Mouse (Mus musculus) lung, embryonic 14.5 days (tissue): Measurements from ENCODE around the gene Olfr318. TPM values are rescaled to one million over a fixed set of nuclear protein-coding genes. Genes with fewer than 3 reads are reported as not detected.
"Not testable (repeated sequence)": the region's sequence is repeated elsewhere in the genome, so short reads cannot be mapped to it uniquely, and the experiment has no call there.

Experiments
- ATAC-seq: fragments of 200-750 bp; cut with Nextera tagmentation; 2 replicates; pipeline ENCODE4 v1.8.0; 2017; ENCODE audit warnings: mild to moderate bottlenecking, moderate TSS enrichment, moderate library complexity; ENCODE audit not compliant: insufficient read depth
- DNase-seq: peaks from one replicate; pipeline ENCODE4 v3.0.0-alpha.2; 2015
- H3K27ac ChIP-seq: fragments of 300-500 bp; sonication (generic); 2 replicates; pipeline ENCODE4 v1.5.1; 2014; ENCODE audit warnings: low read depth, mild to moderate bottlenecking, moderate library complexity
- H3K27me3 ChIP-seq: fragments of 300-500 bp; sonication (generic); 2 replicates; pipeline ENCODE4 v1.6.1; 2014; ENCODE audit warnings: low read length, control low read depth; ENCODE audit not compliant: insufficient read depth
- H3K36me3 ChIP-seq: fragments of 300-500 bp; sonication (generic); 2 replicates; pipeline ENCODE4 v1.6.1; 2014; ENCODE audit warnings: control low read depth; ENCODE audit not compliant: insufficient read depth
- H3K4me1 ChIP-seq: fragments of 300-500 bp; sonication (generic); 2 replicates; pipeline ENCODE4 v1.6.1; 2014; ENCODE audit warnings: antibody characterized with exemption, control low read depth; ENCODE audit not compliant: insufficient read depth
- H3K4me2 ChIP-seq: fragments of 300-500 bp; sonication (generic); 2 replicates; pipeline ENCODE4 v1.6.1; 2014; ENCODE audit warnings: mild to moderate bottlenecking
- H3K4me3 ChIP-seq: fragments of 300-500 bp; sonication (generic); 2 replicates; pipeline ENCODE4 v1.5.1; 2014; ENCODE audit warnings: low read depth, low read length
- H3K9ac ChIP-seq: fragments of 300-500 bp; sonication (generic); 2 replicates; pipeline ENCODE4 v1.6.1; 2014
- H3K9me3 ChIP-seq: fragments of 300-500 bp; sonication (generic); 2 replicates; pipeline ENCODE4 v1.6.1; 2016; ENCODE audit warnings: low read depth, low read length, control low read depth
- CTCF ChIP-seq: IDR thresholded peaks from 2 replicates; pipeline ENCODE4 v1.5.1; 2016; ENCODE audit warnings: antibody characterized with exemption, low read depth
- WGBS: fragments of 180-500 bp; shearing (Covaris S2); extraction: QIAGEN DNeasy Blood & Tissue Kit; methylation state at CpG from one replicate; pipeline ENCODE4 v1.1.7; 2014; 5-methylcytosine and 5-hydroxymethylcytosine counted together
- polyA plus RNA-seq: library from polyadenylated mRNA; unstranded; fragments of >200 nt; fragmentation: Nextera tagmentation; extraction: Ambion mirVana; gene quantifications from 2 replicates; pipeline ENCODE4 v1.2.1, GENCODE M21; 2014

Gene Olfr318
- not detected in 2 replicates for polyA plus RNA-seq

DNA sequence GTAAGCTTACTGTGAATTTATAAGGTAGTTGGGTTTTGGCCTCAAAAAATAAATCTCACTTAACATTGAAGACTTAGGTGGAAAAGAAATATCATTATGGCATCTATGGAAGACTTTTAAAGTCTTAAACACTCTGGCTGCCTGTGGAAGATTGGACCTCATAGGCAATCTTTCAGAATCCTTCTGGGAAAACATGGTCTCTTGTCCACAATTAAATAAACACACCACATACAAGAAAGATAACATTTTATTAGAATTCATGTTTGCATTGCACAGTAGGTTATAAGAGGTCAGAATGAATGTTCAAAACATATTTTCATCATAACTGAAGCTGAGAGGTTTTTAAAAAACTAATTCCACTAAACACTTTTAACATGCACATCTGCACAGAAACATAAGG, at the start of gene Olfr318:
Gene Olfr318, minus strand, starts transcription at position 101 of the 400 bp plus-strand sequence.
- no peaks in the 10 kb centered on the region for H3K4me1 ChIP-seq
- ATAC-seq: no peak
- no peak for DNase-seq

DNA sequence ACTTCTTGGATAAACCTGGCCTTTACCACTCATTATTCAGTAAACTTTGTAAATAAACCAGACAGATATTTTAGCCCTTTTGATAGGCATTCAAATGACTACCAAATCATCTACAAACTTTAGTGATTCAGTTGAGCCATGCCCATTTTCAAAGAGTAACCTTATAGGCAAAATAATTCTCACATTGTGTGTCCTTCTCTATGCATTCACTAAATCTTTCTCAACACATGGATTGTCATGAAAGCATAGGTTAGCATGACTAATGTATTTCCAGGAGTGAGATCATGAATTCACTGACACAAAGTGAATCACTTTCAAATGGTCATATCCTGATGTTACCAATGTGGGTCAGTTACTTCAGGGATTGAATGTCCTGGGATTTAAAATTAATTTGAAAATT, 49.1 kb upstream of the Olfr318 start, which contains the start of gene Olfr315:
Gene Olfr315, plus strand, starts transcription at position 301 of the 400 bp plus-strand sequence.
- Histone ChIP-seq H3K9me3 (no peaks in the 10 kb centered on the region), H3K4me1 (no peaks in the 10 kb centered on the region), H3K27me3 (no peaks in the 10 kb centered on the region), H3K36me3 (no peaks in the 10 kb centered on the region), H3K4me3 (no peak within 1 kb of the TSS), H3K4me2 (no peak within 1 kb of the TSS), H3K9ac (no peak within 1 kb of the TSS), H3K27ac (no peak within 1 kb of the TSS)
- TF ChIP-seq CTCF: no peak
- no peak for DNase-seq
- no peak for ATAC-seq

More for the DNA sequence above, at the start of gene Olfr318:
- H3K4me2 ChIP-seq: no peak within 1 kb of the TSS
- no peak within 1 kb of the TSS for H3K27ac ChIP-seq
- no peak for TF ChIP-seq CTCF
- no peak within 1 kb of the TSS for H3K9ac ChIP-seq
- H3K27me3 ChIP-seq: no peaks in the 10 kb centered on the region
- H3K36me3 ChIP-seq: no peaks in the 10 kb centered on the region
- H3K9me3 ChIP-seq: no peaks in the 10 kb centered on the region
- H3K4me3 ChIP-seq: no peak within 1 kb of the TSS

DNA sequence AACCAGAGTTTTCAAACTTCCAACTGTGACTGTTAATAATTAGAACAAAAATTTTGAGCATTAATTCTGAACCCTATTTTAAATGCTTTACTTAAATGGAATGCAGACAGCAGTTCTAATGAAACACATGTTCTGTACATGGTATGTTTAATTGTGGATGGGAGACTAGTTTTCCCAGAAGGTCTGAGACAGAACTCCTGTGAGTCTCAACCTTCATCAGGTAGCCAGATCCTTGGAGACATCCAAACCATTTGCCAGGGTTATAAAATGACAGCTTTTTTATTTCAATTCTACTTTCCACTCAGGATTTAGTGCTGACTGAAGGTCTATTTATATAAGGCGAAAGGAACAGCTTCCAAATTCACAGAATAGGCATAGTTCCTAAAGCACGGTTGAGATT, 28.6 kb upstream of the Olfr318 start, which contains the start of gene Olfr316:
Gene Olfr316, plus strand, starts transcription at position 301 of the 400 bp plus-strand sequence.
- no peak within 1 kb of the TSS for H3K4me2 ChIP-seq
- H3K9ac ChIP-seq: no peak within 1 kb of the TSS
- H3K9me3 ChIP-seq: no peaks in the 10 kb centered on the region
- H3K27me3 ChIP-seq: no peaks in the 10 kb centered on the region
- WGBS: 74% methylated on average over 2 of the region's 2 CpGs
- TF ChIP-seq CTCF: no peak
- ATAC-seq (no peak), DNase-seq (no peak)
- H3K4me1 ChIP-seq: no peaks in the 10 kb centered on the region
- no peak within 1 kb of the TSS for H3K4me3 ChIP-seq
- no peak within 1 kb of the TSS for H3K27ac ChIP-seq
- no peaks in the 10 kb centered on the region for H3K36me3 ChIP-seq

DNA sequence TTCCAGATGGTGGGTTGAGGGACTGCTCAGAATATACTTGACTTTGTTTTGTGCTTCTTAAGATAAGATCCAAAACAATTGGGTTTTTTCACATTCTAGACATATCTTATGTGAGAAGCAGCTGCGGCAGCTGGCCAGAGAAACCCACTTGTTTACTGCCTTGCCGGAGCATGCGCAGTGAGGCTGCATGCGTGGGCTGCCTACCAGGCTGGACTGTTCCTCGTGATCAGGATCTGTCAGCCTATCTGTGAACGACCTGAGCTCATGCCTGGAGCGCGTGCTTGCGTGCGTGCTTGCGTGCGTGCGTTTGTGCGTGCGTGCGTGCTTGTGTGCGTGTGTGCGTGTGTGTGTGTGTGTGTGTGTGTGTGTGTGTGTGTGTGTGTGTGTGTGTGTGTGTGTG, 27.3 kb upstream of the Olfr318 start:
- ATAC-seq, H3K4me2 ChIP-seq, H3K9me3 ChIP-seq, DNase-seq, H3K4me3 ChIP-seq, H3K4me1 ChIP-seq, H3K9ac ChIP-seq, H3K36me3 ChIP-seq, H3K27ac ChIP-seq, H3K27me3 ChIP-seq: not testable (repeated sequence)
- 85% methylated on average over 18 of the region's 18 CpGs for WGBS

DNA sequence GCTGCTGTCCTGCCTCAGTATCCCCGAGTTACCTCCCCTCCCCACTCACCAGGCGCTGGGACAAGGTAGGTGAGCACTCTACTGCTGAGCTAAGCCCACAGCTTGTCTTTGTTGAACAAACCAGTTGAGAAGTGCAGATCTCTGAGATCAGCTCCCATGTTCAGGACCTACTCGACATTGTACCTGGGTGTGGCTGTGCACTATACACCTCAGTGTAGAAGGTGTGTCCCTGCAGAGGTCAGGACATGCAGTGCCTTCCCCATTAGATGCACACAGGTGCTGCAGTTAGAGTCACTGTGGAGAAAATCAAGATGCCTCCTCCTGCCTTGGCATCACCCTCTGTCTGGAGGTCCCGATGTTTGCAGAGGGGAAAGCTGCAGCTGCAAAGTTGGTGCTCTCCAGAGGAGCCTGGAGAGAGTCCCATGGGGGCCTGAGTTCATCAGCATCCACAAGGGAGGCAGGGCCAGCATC, 15.0 kb upstream of the Olfr318 start, which contains the start of gene Olfr317:
Gene Olfr317, minus strand, starts transcription at position 421 of the 471 bp plus-strand sequence.
- H3K36me3 ChIP-seq: no peaks in the 10 kb centered on the region
- no peak within 1 kb of the TSS for H3K4me3 ChIP-seq
- DNase-seq (no peak), ATAC-seq (no peak)
- H3K9me3 ChIP-seq: no peaks in the 10 kb centered on the region
- H3K27me3 ChIP-seq: no peaks in the 10 kb centered on the region
- WGBS: 59% methylated on average over 4 of the region's 4 CpGs
- H3K27ac ChIP-seq: no peak within 1 kb of the TSS
- no peak for TF ChIP-seq CTCF
- H3K4me1 ChIP-seq: no peaks in the 10 kb centered on the region
- H3K4me2 ChIP-seq: no peak within 1 kb of the TSS
- H3K9ac ChIP-seq: no peak within 1 kb of the TSS

DNA sequence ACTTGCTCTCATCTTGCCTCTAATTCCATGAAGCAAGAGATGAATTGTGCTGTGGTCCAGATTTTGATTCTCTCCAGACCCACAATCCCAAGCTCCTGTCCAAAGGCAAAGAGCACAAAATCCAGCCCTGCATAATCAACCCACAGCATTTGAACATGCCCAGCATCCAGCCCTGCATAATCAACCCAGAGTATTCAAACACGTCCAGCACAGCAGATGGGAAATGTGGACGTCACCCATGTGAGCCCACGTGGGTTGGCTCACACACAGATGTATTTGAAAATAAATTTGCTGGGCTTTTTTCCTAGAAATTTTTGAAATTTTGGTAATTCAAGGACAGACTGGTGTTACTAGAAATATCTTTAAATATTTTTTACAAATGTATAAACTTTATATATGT, 9.6 kb upstream of the Olfr318 start:
- Histone ChIP-seq H3K27ac (no peak overlapping the region), H3K9me3 (no peaks in the 10 kb centered on the region), H3K27me3 (no peaks in the 10 kb centered on the region), H3K9ac (no peak overlapping the region), H3K4me3 (no peak overlapping the region), H3K36me3 (no peaks in the 10 kb centered on the region), H3K4me1 (no peaks in the 10 kb centered on the region), H3K4me2 (no peak overlapping the region)
- ATAC-seq (no peak), DNase-seq (peak; percentile 21)
- TF ChIP-seq CTCF: no peak
- 49% methylated on average over 3 of the region's 3 CpGs for WGBS

DNA sequence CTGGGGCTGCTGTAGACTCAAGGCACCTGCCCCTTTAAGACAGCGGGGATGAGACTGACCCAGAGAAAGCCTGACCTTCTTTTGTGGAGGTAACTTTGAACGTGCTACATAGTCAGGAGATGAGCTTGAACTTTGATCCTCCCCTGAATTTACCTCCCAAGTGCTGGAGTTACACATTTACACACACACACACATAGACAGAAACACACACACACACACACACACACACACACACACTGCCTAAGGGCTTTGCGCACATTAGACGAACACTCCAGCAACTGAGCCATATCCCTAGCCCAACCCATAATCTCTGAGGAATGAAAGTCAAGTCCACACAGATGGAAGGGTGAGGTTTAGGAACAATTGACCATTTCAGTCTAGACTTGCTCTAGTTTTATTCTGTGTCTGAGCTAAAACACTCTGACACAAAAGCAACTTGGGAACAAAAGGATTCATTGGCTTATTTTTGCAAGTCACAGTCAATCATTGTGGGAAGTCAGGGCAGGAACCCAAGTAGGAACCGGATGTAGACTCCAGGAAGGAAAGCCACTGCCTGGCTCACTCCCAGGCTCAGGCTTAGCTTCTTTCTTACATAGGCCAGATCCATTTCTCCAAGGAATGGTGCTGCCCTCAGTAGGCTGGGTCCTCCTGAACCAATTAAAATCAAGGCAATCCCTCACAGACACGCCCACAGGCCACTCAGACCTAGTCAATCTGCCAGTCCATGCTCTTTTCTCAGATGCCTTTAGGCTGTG, 4.3 kb upstream of the Olfr318 start:
- H3K9ac ChIP-seq, DNase-seq, H3K4me3 ChIP-seq, H3K27ac ChIP-seq, H3K4me2 ChIP-seq, H3K27me3 ChIP-seq, H3K36me3 ChIP-seq, H3K4me1 ChIP-seq, H3K9me3 ChIP-seq, ATAC-seq: not testable (repeated sequence)
- WGBS: 73% methylated on average over 6 of the region's 6 CpGs
